Mouse (Mus musculus) liver (tissue): ENCODE results near the gene Gm20741.

ENCODE experiments used
- DNase-seq: peaks from one replicate; pipeline ENCODE4 v3.0.0-alpha.2; 2020; ENCODE audit warnings: mixed read lengths

Gene Gm20741

DNA sequence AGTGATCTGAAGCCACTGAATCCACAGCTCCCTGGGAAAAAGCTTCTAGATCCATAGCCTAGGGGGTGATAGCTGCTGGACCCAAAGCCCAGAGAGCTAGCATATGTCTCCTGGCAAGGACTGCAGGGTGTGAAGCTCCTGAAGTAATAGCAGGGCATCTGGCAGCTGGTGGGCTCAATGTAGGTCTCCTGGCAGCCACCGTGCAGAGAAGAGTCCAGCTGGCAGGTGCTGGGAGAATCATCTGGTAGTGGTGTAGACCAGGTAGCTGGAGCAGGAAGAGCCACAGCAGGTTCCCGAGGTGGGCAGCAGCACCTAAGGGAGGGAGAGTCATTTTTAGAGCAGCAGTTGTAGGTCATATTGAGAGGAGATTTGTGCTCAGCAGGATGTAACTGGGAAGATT lies at the start of gene Gm20741:
Gene Gm20741 (minus strand): TSS at position 394 of the 400 bp plus-strand sequence.
- no peak for DNase-seq

DNA sequence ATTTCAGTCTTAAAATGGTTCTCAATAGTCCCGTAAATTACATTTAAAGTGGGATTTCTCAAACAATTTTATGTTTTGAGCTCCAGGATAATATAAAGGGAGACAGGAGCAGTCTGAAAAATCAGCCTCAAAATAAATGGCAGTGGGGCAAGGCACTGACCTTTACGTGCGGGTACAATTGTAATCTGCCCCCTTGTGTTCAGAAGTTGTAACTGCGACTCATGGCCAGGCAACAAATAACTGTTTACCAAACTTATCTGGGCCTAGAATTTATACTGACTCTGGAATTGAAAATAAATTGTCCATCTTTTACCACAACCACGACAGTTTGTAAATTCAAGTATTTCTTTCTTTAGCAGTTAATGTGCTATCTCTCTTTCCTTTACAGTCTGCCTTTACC lies 39.4 kb upstream of the Gm20741 start:
- DNase-seq: no peak

DNA sequence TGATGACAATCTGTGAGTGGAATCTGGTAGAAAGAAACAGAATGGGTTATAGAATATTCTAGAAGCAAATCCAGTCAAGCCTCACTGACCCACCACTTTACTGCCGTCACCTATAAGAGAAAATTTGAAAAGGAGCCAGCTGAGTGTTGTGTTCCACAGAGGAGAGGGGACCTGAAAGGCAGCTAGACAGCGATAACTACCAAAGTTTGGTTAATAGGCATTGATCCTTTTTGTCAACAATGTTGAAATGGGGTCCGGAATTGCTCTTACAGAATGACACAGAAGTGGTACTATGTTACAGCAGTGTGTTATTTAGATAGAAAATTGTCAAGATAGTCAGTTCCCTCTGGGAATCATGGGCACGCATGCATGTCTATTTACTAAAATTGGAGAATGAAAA lies 36.5 kb upstream of the Gm20741 start:
- DNase-seq: no peak

DNA sequence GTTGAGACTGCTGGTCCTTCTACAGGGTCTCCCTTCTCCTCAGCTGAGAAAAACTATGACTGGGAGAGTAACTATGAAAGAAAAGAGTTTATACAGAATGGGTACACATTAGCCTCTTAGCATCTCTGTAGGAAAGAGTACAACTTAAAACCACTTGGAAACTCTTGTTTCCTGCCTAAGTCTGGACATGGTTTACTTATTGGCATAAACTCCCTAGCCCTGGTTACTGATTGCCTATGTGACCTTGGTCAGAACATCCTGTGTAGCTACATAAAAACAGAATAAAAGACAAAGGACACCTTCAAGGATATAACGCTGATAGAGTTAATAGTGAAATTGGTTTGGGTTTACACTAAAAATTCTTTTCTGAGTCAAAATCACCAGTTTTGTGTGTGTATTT lies 35.3 kb upstream of the Gm20741 start:
- DNase-seq: no peak

DNA sequence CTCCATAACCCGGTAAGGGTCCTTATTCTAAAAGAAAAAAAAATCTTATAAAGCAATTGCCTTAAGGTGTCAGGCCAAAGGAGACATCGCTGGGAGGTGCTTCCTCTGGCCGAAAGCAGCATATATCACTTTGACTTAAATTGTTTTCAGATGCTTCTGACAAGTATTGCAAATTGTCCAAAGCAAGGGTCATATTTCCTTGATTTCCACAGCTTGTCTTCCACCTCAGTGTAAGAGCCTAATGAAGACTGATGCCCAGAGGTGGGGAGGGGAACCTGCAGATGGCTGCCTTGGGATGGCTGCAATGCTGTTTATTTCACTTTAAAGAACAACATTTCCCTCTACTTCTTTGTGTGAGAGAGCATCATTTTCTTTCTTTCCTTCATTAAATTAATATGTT lies 15.0 kb upstream of the Gm20741 start:
- no peak for DNase-seq

DNA sequence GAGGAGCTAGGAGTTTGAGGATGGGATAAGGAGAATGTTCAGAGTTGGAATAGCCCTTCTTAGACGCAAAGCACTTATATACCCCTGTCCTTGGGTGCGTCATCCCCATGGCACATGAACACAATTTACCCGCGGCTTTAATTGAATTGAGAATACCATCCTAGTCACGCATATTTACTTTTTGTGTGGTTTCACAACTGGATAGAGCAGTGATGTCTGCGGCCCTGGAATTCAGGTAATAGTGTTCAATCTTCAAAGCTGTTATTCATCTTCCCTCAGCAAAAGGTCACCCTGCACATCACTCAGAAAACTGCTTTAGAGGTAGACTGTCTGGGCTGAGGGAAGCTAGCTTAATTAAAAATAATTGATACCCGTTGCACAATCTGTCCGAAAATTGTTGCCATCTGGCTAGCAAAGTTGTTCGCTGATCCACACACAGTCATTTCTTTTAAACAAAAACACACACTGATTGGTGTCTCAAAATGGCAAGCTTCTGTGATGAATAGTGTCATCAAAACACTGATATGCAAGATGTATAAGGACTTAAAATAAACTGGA lies 14.2 kb upstream of the Gm20741 start, which contains the start of gene Krtap14:
Gene Krtap14 (minus strand): TSS at position 51 of the 558 bp plus-strand sequence.
- no peak for DNase-seq

DNA sequence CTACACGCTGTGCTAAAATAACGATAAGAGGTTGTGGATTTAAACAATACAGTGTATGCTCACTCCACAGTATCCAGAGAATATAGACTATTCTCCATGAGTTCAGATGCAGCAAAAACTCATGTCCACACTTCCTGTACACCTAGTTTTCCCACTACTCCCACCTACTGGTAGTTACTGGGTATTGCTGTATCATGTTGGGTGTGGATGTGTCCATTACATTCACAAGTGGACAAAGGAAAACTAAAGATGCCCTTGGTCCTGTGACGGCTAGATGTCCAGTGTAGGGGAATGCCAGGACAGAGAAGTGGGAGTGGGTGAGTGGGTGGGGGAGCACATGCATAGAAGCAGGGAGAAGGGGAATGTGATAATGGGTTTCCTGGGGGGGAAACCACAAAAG lies 11.7 kb upstream of the Gm20741 start:
- DNase-seq: no peak

DNA sequence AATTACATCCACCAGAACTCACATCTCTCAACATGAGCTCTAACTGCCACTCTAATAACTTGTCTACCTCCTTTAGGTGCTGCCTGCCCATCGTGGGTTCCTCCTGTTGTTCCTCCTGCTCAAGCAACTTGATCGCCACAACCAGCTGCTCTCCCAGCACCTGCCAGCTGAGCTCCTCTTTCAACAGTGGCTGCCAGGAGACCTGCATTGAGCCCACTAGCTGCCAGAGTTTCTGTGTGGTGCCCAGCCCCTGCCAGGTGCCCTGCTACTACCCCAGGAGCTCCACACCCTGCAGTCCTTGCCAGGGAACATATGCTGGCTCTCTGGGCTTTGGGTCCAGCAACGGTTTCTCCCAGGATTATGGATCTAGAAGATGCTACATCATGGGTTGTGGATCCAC lies 8.0 kb upstream of the Gm20741 start, which contains the start of gene Krtap15:
Gene Krtap15 (plus strand): TSS at position 150 of the 400 bp plus-strand sequence.
- no peak for DNase-seq

DNA sequence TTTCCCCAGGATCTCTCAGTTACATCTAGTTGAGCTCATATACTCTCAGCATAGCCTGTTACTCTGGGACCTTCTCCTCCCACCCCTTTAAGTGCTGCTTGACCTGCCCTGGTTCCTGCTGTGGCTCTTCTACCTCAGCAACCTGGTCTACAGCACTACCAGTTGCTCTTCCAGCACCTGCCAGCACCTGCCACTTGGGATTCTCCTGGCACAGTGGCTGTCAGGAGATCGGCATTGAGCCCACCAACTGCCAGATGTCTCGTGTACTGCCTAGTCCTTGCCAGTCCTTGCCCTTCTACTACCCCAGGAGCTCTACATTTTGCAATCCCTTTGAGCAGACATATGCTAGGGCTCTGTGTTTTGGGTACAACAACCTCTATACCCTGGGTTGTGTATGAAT lies 25.2 kb downstream of the Gm20741 start:
- DNase-seq: no peak

DNA sequence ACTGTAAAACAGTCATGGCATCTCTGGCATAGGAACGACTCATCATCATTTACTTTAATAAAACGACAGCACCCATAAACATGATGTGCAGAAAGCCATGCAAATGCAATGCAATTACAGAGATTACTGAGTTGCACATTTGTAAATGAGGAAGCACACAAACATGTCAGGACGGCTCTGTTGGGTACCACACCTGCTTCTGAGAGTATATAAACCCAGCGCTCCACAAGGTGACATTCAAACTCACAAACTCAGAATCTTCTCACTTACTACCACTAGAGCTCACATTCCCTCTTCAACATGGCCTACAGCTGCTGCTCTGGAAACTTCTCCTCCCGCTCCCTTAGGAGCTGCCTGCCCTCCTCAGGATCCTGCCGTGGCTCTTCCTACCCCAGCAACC lies 34.4 kb downstream of the Gm20741 start, which contains the start of gene Gm5965:
Gene Gm5965 (plus strand): TSS at position 301 of the 400 bp plus-strand sequence.
- DNase-seq: no peak

DNA sequence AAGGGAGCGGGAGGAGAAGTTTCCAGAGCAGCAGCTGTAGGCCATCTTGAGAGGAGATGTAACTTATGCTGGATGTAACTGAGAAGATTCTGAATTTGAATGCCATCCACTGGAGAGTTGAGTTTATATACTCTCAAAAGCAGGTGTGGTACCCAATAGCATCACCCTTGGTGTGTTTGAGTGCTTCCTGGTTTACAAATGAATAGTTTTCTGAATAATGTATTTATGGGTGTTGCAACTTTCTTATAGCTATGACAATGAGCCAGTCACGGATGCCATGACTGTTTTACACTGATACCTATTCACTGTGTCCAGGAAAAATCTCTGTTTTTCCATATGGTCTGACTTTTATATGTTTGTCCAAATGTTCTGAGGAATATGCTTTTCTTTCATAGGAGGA lies 37.9 kb downstream of the Gm20741 start, which contains the start of gene 2310057N15Rik:
Gene 2310057N15Rik (minus strand): TSS at position 101 of the 400 bp plus-strand sequence.
- DNase-seq: no peak
